In the genomic region with DNA sequence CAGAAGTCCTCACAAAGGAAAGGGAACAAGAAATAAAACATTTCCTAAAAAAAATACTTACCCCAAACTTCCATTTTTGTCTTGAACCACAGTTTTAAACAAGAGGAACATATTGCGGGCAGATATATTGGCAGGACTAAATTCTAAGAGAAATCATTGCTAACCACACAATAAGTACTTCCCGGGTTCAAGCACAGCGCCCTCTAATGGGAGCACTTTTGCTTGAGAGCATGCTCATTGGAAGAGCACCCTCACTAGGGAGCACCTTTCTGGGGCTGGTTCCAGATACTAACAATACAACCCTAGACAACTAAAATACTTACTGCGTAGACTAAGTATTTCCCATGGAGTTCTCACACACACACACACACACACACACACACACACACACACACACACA, we compare ENCODE assay signal across 15 mouse cellular contexts. TPM values are rescaled to one million over a fixed set of nuclear protein-coding genes. Genes with fewer than 3 reads are reported as not detected.
"Had no signal": no experiment of that assay in that cellular context is flagged by ENCODE, and none has a peak within 500 bp of the region (broad histone marks: within the 10 kb centered on the region; RNA-seq: fewer than 3 reads in every experiment).

No protein-coding gene starts in this region.

- DNase-seq: kidney, adult 2 months; kidney, postnatal 36 days; liver; liver, embryonic 13.5 days; liver, postnatal 0 days; midbrain, embryonic 14.5 days; right cerebral cortex, adult 18-20 months; right cerebral cortex, postnatal 25 days; thymus, postnatal 4 days had no signal

- H3K9ac ChIP-seq: limb, embryonic 12.5 days; liver, embryonic 13.5 days; liver, postnatal 0 days; neural tube, embryonic 15.5 days had no signal

- H3K4me2 ChIP-seq: limb, embryonic 12.5 days; liver, embryonic 13.5 days had no signal

- H3K4me1 ChIP-seq: limb, embryonic 12.5 days; midbrain, embryonic 10.5 days; neural tube, embryonic 15.5 days had no signal

- H3K4me3 ChIP-seq: limb, embryonic 12.5 days; liver, embryonic 13.5 days; midbrain, embryonic 10.5 days; myocyte; neural tube, embryonic 15.5 days had no signal

- ATAC-seq: liver, postnatal 0 days had no signal

- H3K27ac ChIP-seq: kidney, postnatal 0 days; limb, embryonic 12.5 days; liver, embryonic 13.5 days; midbrain, embryonic 10.5 days; neural tube, embryonic 15.5 days had no signal

- H3K36me3 ChIP-seq: limb, embryonic 12.5 days; liver, embryonic 13.5 days; midbrain, embryonic 10.5 days; neural tube, embryonic 15.5 days had no signal

- H3K9me3 ChIP-seq: limb, embryonic 12.5 days; liver, embryonic 13.5 days; midbrain, embryonic 10.5 days; neural tube, embryonic 15.5 days had no signal

- H3K27me3 ChIP-seq: limb, embryonic 12.5 days; neural tube, embryonic 15.5 days had no signal

RNA-seq across cellular contexts. Expression of gene Fermt2, which starts 22.5 kb away (rescaled TPM):
- total RNA-seq: megakaryocyte progenitor cell, adult 5-6 weeks had no signal
